Mouse (Mus musculus) hindbrain, embryonic 13.5 days (tissue): ENCODE results near the gene Zmym5. TPM values are rescaled to one million over a fixed set of nuclear protein-coding genes. Genes with fewer than 3 reads are reported as not detected.
A peak's percentile ranks its signal among the peaks of the same experiment; 100 is the strongest.
"Not testable (repeated sequence)": the region's sequence is repeated elsewhere in the genome, so short reads cannot be mapped to it uniquely, and the experiment has no call there.

Experiments
- ATAC-seq: fragments of 200-750 bp; cut with Nextera tagmentation; 2 replicates; pipeline ENCODE4 v1.8.0; 2017; ENCODE audit warnings: moderate TSS enrichment; ENCODE audit not compliant: low FRiP score
- H3K27ac ChIP-seq: fragments of 300-500 bp; sonication (generic); 2 replicates; pipeline ENCODE4 v1.5.1; 2015; ENCODE audit warnings: inconsistent platforms, mild to moderate bottlenecking, moderate library complexity
- H3K27me3 ChIP-seq: fragments of 300-500 bp; sonication (generic); 2 replicates; pipeline ENCODE4 v1.6.1; 2015; ENCODE audit warnings: mild to moderate bottlenecking, inconsistent platforms
- H3K36me3 ChIP-seq: fragments of 300-500 bp; sonication (generic); 2 replicates; pipeline ENCODE4 v1.6.1; 2015; ENCODE audit warnings: mild to moderate bottlenecking, inconsistent platforms
- H3K4me1 ChIP-seq: fragments of 300-500 bp; sonication (generic); replicated peaks from 2 replicates; pipeline ENCODE4 v1.6.1; 2015; ENCODE audit warnings: inconsistent platforms
- H3K4me2 ChIP-seq: fragments of 300-500 bp; sonication (generic); 2 replicates; pipeline ENCODE4 v1.6.1; 2015; ENCODE audit warnings: inconsistent platforms, mild to moderate bottlenecking, moderate library complexity
- H3K4me3 ChIP-seq: fragments of 300-500 bp; sonication (generic); 2 replicates; pipeline ENCODE4 v1.5.1; 2015; ENCODE audit warnings: mild to moderate bottlenecking, inconsistent platforms
- H3K9ac ChIP-seq: fragments of 300-500 bp; sonication (generic); 2 replicates; pipeline ENCODE4 v1.6.1; 2015; ENCODE audit warnings: mild to moderate bottlenecking, inconsistent platforms
- H3K9me3 ChIP-seq: fragments of 300-500 bp; sonication (generic); 2 replicates; pipeline ENCODE4 v1.6.1; 2016; ENCODE audit warnings: inconsistent platforms
- WGBS: fragments of 180-500 bp; shearing (Covaris S2); methylation state at CpG from one replicate; pipeline ENCODE4 v1.1.7; 2015; 5-methylcytosine and 5-hydroxymethylcytosine counted together
- polyA plus RNA-seq: library from polyadenylated mRNA; unstranded; fragments of >200 nt; fragmentation: Nextera tagmentation; extraction: Ambion mirVana; gene quantifications from 2 replicates; pipeline ENCODE4 v1.2.1, GENCODE M21; 2015

Zmym5 gene
- polyA plus RNA-seq, 1 experiment from 2014 or later: 33.7 TPM

DNA sequence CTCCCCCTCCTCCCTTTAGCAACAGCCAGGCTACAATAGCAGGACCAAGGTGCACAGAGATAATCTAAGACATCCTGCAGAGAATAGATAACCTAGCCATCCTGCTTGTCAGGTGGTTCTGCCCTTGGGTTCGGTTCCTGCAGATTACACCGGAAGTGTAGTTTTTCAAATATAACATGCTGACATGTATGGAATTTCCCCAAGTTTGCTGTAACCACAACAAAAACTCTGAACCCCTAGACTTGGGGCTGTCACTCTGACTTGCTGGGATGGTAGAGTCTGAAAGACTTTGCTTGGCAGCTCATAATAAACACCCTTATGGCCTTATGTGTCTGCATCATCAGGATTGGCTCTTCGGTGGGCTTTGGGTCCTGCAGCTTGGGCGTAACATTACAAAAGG lies 5.0 kb upstream of the Zmym5 start:
- Histone ChIP-seq H3K9ac (no peak overlapping the region), H3K9me3 (peaks cover 4% of the 10 kb centered on the region; the same call in 1 of the 2 replicates), H3K4me3 (no peak overlapping the region), H3K27ac (no peak overlapping the region), H3K36me3 (no peaks in the 10 kb centered on the region), H3K4me2 (no peak overlapping the region), H3K27me3 (no peaks in the 10 kb centered on the region), H3K4me1 (peaks cover 6% of the 10 kb centered on the region)
- no peak for ATAC-seq
- 93% methylated on average over 4 of the region's 4 CpGs for WGBS

DNA sequence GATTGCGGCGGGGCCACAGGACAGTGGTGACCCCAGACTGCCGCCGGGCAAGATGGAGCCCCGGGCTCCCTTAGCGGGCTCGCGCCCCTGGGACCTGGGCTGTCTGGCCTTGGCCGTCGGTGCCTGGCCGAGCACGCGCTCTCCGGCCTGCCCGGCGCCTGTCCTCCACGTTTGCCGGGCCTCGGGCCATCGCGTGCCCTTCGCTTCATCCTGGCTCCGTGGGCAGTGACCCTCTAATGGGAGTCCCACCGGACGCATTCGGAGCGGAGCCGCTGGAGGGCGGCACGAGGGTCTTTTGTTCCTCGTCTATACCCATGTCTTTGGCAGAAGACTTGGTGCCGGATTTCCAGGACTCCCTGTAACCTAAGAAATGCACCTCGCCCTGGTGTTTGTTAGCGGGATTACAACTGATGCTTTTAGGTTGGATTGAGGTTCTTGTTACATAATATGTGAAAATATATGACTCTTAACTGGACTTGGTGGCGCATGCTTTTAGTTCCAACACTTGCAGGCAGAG lies 1.1 kb upstream of the Zmym5 start:
- Histone ChIP-seq H3K4me1 (peaks cover 26% of the 10 kb centered on the region), H3K27me3 (no peaks in the 10 kb centered on the region), H3K4me3 (peak overlapping the region; percentile 58), H3K9me3 (no peaks in the 10 kb centered on the region), H3K27ac (peak overlapping the region; percentile 95), H3K9ac (peak overlapping the region; percentile 81), H3K36me3 (no peaks in the 10 kb centered on the region), H3K4me2 (peak overlapping the region; percentile 63)
- 1% methylated on average over 35 of the region's 35 CpGs for WGBS
- peak; percentile 48 for ATAC-seq

DNA sequence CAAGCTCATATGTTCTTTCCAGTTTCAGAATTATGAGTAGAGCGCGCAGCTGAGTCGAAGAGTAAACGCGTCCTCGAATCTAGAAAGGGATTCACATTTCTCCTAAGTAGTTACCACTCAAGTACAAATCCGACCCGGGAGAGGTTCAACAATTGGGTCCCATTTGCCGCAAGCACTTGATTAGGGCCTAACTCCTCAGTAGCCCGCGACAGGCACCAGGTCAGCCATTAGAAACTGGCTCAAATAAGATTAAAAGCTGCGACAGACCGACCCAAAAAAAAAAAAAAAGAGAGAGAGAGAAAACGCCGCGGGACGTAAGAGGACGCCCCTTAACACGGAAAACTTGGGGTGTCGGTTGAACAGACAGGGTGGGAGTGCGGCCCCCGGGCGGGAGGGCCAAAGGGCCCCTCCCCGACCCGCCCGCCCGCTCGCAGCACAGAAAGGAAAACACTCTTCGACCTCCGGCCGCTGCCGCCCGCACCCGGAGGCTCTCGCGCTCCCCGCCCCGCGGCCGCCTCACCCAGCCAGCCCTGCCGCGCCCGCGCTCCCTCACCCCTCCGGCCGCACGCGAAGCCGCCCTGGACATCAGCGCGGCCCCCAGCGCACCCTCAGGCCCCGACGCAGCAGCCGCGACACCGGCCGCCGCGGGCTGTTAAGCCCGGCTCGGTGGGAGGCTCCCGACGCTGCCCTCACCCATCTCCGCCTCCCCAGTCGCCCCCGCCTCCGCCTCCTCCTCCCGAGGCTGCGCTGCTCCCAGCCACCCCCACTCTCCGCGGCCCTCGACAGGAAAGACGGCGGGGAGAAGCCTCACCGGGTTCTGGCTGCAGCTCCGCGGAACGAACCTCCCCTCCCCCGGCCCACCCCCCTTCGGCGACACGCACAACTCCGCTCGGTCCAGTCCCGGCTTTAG lies 480 bp downstream of the Zmym5 start:
- under 1% methylated on average over 39 of the region's 86 CpGs for WGBS

DNA sequence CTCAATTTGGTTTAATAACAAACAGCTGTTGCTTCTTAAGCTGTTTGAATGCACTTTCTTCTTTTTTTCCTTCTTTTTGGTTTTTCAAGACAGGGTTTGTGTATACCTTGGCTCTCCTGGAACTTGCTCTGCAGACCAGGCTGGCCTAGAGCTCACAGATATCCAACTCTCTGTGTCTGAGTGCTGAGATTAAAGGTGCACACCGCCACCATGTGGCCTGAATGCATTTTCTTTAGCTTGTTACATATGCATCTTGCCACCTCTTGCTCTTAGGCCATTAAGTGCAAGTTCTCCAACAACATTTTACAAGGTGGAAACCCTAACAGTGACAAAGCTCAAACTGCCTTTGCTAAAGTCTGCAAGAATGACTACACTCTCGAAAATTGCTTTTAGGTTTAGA lies 18.3 kb downstream of the Zmym5 start:
- Histone ChIP-seq H3K36me3 (peaks cover 58% of the 10 kb centered on the region), H3K4me3 (no peak overlapping the region), H3K4me1 (no peaks in the 10 kb centered on the region), H3K9ac (no peak overlapping the region), H3K27me3 (no peaks in the 10 kb centered on the region), H3K27ac (no peak overlapping the region), H3K9me3 (no peaks in the 10 kb centered on the region), H3K4me2 (no peak overlapping the region)
- WGBS: 55% methylated on average over 2 of the region's 2 CpGs
- ATAC-seq: no peak

More for the DNA sequence above, 480 bp downstream of the Zmym5 start:
- not testable (repeated sequence) for H3K9me3 ChIP-seq, H3K36me3 ChIP-seq, ATAC-seq, H3K27me3 ChIP-seq
- H3K4me3 ChIP-seq: peak overlapping the region; percentile 58
- peak overlapping the region; percentile 81 for H3K9ac ChIP-seq
- peaks cover 29% of the 10 kb centered on the region for H3K4me1 ChIP-seq
- H3K4me2 ChIP-seq: peak overlapping the region; percentile 67
- H3K27ac ChIP-seq: peak overlapping the region; percentile 92

DNA sequence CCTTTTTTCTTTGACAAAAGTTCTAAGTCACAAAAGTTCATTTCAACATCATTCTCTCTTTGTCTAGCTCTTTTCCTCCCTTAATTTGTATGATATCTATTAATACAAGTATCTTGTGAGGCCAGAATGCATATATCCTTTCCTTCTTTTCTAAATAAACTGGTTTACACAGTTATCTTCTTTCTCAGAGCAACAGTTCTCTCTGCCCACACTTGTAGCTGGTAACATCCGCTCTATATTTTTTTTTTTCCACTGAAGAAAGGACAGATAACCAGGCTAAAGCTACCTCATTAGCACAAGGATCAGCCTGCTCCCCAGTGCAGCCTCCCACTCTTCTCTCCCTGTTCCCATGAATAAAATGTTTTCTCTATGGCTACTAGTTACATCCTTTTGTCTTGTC lies 26.9 kb downstream of the Zmym5 start:
- Histone ChIP-seq H3K27me3 (no peaks in the 10 kb centered on the region), H3K27ac (no peak overlapping the region), H3K36me3 (no peaks in the 10 kb centered on the region), H3K9me3 (no peaks in the 10 kb centered on the region), H3K9ac (no peak overlapping the region), H3K4me2 (no peak overlapping the region), H3K4me1 (no peaks in the 10 kb centered on the region), H3K4me3 (no peak overlapping the region)
- ATAC-seq: no peak
- 91% methylated on average over 1 of the region's 1 CpGs for WGBS

DNA sequence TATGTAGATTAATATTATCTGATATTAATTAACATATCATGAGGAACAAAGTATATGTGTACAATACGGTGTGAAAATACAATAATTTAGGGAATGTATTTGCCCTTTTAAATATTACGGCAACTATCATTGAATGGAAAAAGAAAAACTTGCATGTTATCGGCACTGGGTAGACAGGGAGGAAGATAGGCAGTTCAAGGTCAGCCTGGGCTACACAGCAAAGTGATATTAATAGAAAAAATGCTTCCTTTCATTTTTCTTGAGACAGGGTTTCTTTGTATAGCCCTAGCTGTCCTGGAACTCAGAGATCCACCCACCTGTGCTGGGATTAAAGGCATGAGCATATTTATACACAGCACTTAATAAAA lies 32.6 kb downstream of the Zmym5 start:
- Histone ChIP-seq H3K9ac (peak overlapping the region; percentile 67), H3K9me3 (no peaks in the 10 kb centered on the region), H3K4me2 (peak overlapping the region; percentile 82), H3K27me3 (no peaks in the 10 kb centered on the region), H3K4me3 (peak overlapping the region; percentile 78), H3K27ac (peak overlapping the region; percentile 96), H3K36me3 (no peaks in the 10 kb centered on the region), H3K4me1 (peaks cover 27% of the 10 kb centered on the region)
- peak; percentile 14 for ATAC-seq
- WGBS: 48% methylated on average over 3 of the region's 3 CpGs

DNA sequence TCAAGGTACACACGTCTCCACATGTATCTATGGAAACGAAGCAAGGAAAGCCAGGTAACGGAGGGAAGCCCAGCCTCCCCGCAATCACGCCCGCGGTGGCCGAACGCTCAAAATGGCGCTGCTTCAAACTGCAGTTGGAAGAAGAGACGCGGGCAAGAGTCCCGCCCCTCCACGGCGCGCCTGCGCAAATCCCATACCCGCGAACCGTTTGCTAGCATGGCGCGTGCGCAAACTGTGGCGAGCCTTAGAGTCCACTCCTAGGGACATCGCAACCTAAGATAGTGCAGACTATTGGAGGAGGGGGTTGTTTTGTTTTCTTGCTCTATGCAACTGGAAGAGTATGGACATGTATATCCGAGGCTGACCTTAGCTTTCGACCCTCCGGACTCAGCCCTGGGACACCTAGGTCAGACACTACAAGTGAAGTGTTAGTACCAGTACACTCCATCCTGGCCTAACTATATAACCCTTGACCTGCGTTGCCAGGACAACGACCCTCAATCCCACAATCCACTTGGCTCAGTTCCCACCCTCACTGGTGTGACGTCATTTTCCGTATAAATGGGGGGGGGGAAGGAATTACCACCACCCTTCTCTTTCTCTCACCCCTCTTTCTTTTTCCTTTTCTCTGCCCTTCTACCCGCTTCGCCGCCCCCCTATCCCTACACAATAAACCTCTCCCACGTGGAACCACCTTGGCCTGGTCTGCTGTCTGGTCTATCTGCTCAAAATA lies 33.1 kb downstream of the Zmym5 start, which contains the start of gene Pspc1:
Pspc1 (minus strand) TSS at position 117 of the 733 bp plus-strand sequence.
- H3K4me1 ChIP-seq: peaks cover 31% of the 10 kb centered on the region
- no peaks in the 10 kb centered on the region for H3K27me3 ChIP-seq
- under 1% methylated on average over 36 of the region's 36 CpGs for WGBS
- peak within 1 kb of the TSS; percentile 96 for H3K9ac ChIP-seq
- peak within 1 kb of the TSS; percentile 96 for H3K27ac ChIP-seq
- H3K4me3 ChIP-seq: peak within 1 kb of the TSS; percentile 78
- ATAC-seq: peak; percentile 99
- peak within 1 kb of the TSS; percentile 82 for H3K4me2 ChIP-seq
- no peaks in the 10 kb centered on the region for H3K9me3 ChIP-seq
- no peaks in the 10 kb centered on the region for H3K36me3 ChIP-seq

DNA sequence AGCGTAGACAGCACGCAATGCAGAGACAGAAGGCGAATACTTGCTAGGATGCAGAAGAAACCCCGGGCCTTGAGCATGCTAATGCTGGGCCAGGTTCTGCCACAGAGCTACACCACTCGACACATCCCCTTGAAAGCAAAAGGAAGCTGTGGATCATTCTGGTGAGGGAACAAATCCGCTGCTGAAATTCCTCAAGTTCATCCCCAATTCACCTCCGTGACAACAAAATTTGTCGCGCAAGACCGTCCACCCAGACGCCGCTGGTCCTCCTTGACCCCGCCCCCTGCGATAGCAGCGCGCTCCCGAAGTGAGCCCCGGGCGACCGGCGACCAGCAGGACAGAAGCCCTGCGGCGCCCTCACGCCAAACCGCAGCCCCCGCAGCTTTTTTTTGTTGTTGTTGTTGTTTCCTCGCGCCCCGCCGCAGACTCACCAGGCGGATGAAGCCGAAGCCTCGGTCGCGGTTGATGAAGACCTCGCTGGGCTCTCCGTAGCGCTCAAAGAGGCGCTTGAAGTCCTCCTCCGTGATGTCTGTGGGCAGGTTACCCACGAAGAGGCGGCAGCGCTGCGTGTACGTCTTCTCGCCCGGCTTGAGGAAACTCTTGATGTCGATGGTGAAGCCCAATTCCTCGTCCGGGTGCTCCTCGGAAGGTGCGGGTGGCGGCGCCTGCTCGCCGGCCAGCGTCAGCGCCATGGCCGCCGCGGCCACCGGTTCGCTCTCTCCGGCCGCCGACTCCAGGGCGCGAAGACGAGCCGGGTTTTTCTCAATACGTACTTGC lies 34.0 kb downstream of the Zmym5 start:
- H3K27ac ChIP-seq: peak overlapping the region; percentile 96

DNA sequence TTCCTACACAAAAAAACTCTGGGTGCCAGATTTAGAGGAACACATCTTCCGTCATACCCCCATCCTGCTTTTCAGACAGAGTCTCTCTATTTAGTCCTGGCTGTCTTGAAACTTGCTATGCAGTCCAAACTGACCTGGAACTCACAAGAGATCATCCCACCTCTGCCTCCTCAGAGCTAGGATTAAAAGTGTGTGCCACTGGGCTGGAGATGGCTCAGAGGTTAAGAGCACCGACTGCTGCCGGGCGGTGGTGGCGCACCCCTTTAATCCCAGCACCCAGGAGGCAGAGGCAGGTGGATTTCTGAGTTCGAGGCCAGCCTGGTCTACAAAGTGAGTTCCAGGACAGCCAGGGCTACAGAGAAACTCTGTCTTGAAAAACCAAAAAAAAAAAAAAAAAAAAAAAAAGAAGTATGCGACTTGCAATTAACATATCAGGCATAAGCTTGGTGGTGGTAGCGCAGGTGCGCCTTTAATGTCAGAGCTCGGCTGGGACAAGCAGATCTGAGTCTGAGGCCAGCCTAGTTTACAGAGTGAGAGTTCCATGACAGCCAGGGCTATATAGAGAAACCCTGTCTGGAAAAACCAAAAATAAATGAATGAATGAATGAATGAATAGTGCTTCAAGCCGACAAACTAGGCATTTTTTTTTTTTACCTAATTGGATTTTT lies 34.8 kb downstream of the Zmym5 start:
- Histone ChIP-seq H3K36me3 (peaks cover 6% of the 10 kb centered on the region), H3K4me2 (peak overlapping the region; percentile 82), H3K27me3 (no peaks in the 10 kb centered on the region), H3K27ac (peak overlapping the region; percentile 96; the same call in 1 of the 2 replicates), H3K4me1 (peaks cover 38% of the 10 kb centered on the region), H3K9ac (peak overlapping the region; percentile 96), H3K4me3 (peak overlapping the region; percentile 78), H3K9me3 (no peaks in the 10 kb centered on the region)
- no peak for ATAC-seq
- WGBS: 27% methylated on average over 11 of the region's 11 CpGs

More for the DNA sequence above, 34.0 kb downstream of the Zmym5 start:
- ATAC-seq: peak; percentile 40
- H3K9me3 ChIP-seq: no peaks in the 10 kb centered on the region
- H3K9ac ChIP-seq: peak overlapping the region; percentile 96
- peak overlapping the region; percentile 82 for H3K4me2 ChIP-seq
- no peaks in the 10 kb centered on the region for H3K27me3 ChIP-seq
- under 1% methylated on average over 71 of the region's 71 CpGs for WGBS
- H3K4me3 ChIP-seq: peak overlapping the region; percentile 78
- H3K36me3 ChIP-seq: no peaks in the 10 kb centered on the region
- peaks cover 38% of the 10 kb centered on the region for H3K4me1 ChIP-seq

DNA sequence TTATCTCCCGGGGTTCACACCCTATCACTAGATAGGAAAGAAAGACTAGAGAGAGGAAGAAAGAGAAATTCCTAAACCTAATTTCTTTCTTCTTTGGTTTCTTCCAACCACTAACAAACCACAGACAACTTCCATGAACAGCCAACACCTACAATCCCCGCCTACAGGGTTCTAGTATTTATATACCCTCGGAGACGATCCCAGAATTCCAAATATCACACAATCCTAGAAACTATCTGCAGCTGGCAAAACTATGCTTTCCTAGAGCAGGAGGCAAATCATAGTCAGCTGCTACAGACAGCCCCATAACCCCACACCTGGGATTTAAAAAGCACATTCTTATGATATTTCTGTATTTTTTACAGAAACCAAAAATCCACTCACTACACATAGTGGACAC lies 36.1 kb downstream of the Zmym5 start:
- H3K27ac ChIP-seq: no peak overlapping the region
- peak overlapping the region; percentile 32 for H3K4me3 ChIP-seq
- peak overlapping the region; percentile 82 for H3K4me2 ChIP-seq
- no peak overlapping the region for H3K9ac ChIP-seq
- no peaks in the 10 kb centered on the region for H3K9me3 ChIP-seq
- no peaks in the 10 kb centered on the region for H3K27me3 ChIP-seq
- 81% methylated on average over 4 of the region's 4 CpGs for WGBS
- no peak for ATAC-seq
- H3K4me1 ChIP-seq: peaks cover 38% of the 10 kb centered on the region
- H3K36me3 ChIP-seq: peaks cover 15% of the 10 kb centered on the region

DNA sequence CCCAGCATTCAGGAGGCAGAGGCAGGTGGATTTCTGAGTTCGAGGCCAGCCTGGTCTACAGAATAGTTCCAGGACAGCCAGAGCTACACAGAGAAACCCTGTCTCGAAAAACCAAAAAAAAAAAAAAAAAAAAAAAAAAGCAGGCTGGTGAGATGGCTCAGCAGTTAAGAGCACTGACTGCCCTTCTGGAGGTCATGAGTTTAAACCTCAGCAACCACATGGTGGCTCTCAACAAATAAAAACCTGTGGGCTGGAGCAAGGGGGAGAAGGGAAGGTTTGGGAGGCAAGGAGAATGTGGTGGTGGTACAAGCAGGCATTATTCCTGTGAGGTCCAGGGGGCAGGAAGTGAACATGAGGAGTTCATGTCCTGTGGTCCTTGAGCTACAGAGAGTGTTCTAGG lies 45.1 kb downstream of the Zmym5 start:
- not testable (repeated sequence) for ATAC-seq, H3K27ac ChIP-seq, H3K9me3 ChIP-seq, H3K4me1 ChIP-seq, H3K27me3 ChIP-seq, H3K9ac ChIP-seq, H3K4me3 ChIP-seq, H3K4me2 ChIP-seq
- 89% methylated on average over 2 of the region's 2 CpGs for whole genome bisulfite sequencing
- H3K36me3 ChIP-seq: peaks cover 35% of the 10 kb centered on the region
